Mouse (Mus musculus): ENCODE data around the gene Ppil4.

The Ppil4 gene

DNA sequence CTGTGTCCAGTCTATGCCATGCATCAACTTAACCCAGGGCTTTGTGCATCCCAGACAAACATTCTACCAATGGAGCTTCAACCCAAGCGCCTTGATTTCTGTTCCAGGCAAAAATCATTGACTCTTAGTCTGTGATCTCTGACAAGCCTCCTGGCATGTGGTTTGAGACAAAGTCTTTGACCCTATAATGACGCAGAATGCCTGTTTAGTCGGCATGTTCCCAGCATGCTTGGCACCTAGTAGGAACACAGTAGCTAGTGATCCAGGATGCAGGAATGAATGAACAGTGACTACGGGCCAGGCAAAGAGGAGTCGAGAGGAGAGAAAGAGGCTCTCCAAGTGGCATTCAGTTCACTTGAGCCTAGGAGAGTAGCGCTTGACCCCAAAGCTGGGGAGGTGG, 70.7 kb downstream of the Ppil4 start:
- DNase-seq = no peak

DNA sequence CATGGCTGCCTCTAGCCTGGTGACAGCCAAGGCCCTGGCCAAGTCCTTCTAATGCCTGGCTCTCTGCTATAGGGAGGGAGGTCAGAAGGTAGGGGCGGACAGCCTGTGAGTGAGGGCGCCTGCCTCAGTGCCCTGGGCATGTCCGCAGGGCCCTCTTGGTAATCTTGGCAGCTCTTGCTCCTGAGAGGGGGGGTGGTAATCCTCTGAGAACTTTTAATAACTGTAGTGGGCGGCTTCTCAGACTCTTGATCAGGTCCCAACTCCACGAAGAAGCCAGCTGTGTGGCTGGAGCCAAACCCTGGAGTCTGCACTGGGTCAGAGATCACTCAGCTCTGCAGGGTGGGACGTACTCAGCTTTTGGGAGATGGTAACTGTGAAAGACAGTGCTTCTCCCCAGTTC, 71.5 kb downstream of the Ppil4 start:
- DNase-seq = no peak

DNA sequence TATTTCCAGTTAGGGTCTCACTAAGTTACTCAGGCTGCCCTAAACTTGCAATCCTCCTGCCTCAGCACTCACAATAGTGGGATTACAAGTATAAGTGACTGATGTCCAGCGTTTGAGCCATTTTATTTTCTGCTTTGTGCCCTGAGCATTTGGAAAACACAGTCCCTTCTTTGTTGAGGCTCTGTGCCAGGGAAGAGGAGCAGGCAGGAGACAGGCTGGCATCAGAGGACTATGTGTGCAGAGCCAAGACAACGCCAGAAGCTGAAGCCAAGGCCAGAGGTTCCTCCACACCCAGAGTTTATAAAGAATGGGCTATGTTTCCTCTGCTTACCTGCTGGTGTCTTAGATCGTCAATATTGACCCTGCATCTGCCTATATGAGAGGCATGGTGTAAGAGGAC, 72.1 kb downstream of the Ppil4 start:
- DNase-seq = no peak

DNA sequence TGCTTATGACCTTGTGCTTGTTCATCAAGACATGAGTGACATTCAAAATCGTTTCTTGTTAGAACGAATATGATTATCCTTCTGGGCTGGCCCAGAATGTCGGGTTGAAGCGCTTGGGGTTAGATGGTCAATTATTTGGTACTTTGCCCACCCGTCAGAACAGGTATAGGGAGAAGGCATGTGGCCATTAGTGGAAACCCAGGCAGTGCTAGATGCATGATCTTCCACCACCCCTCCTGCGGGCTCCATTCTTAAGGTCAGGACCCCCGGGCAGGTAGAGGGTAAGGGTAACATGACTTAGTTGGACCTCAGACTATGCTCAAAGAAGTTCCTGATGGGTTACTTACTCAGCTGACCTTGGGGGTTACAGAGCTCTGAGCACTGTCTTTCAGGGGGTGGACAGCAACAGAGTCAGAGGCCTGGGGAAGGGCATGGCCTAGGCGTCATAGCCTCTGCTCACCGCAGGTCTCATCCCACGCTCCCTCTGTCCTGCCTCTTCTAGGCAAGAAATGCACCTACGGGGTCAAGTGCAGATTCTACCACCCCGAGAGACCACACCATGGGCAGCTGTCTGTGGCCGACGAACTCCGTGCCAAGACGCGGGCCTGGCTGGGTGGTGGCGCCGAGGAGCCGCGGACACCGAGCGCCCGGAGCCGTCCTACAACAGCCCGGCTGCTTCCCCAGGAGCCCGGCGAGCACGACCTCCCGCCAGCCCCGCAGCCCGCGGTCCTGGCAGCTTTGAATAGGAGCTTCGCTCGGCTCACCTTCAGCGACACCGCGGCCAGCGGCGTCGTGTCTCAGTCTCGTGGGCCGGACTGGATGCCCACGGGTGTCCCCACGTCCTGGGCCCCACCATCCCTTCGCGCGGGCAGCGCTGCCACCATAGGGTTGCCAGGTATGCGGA, 74.3 kb downstream of the Ppil4 start:
- peak; percentile 7 for DNase-seq

DNA sequence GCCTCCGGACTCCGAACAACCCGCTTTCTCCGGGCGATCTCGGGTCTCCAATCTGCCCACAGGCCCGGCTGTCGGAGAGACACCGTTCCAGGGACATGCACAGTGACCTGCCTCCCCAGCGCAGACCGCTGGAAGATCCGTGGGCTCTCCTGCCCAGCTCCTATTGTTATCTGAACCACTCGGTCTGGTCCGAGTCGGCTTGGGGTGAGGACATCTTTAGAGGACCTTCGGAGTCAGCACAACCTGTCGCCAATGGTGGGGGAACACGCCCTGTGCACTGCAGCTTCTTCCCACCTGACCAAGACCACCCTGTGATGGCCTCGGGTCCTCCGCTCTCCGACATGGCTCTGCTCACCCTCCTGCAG, 75.0 kb downstream of the Ppil4 start:
- DNase-seq = no peak

DNA sequence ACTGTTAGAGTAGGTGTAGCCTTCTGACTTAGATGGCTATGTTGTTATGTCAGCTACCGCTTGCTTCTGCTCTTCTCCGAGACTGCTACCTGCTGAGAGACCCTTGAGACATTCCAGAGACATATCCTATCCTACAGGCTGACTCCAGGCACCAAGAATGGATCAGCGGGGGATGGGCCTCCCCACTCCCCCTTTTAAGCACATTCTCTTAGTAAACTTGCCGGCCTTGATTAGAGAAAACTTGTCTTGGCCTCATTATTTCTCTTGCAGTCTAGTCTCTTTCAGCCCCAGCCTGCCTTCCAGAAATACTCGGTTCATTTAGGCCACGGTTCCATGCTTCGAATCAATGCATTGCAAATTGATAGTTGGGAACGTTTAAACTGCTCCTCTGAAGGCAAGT, 77.1 kb downstream of the Ppil4 start:
- DNase-seq = no peak

DNA sequence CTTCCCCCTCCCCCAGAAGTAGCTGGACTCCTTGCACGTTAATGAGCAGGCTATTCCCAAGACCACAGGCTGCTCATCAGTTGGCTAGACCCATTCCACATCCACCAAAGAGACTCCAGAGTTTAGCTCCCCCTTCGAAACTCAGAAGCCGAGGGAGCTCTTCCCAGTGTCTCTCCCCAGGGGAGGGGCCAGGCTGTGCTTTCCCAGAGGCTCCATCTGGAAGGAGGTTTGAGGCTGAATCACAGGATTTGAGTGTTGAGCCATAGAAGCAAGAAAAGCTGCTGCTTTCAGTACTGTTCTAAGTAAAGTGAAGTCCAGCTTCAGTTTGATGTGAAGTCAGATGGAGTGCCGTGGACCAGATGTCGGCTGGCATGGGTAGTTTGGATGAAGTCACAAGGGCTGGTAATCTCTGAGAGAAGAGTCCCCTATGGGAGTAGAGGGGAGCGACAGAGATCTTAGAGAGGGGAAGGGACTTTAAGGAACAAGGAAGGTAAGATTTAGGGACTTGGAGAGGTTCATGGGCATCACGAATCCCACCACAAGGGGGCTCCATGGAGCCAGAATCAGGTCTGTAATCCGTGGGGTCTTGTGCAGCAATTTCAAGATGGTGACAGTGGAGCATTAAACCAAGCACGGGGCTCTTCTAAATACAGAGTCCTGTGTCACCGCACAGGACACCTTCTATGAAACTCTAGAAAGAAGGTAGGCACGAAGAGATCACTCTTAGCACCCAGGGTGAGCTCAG, 78.1 kb downstream of the Ppil4 start:
- DNase-seq = no peak

DNA sequence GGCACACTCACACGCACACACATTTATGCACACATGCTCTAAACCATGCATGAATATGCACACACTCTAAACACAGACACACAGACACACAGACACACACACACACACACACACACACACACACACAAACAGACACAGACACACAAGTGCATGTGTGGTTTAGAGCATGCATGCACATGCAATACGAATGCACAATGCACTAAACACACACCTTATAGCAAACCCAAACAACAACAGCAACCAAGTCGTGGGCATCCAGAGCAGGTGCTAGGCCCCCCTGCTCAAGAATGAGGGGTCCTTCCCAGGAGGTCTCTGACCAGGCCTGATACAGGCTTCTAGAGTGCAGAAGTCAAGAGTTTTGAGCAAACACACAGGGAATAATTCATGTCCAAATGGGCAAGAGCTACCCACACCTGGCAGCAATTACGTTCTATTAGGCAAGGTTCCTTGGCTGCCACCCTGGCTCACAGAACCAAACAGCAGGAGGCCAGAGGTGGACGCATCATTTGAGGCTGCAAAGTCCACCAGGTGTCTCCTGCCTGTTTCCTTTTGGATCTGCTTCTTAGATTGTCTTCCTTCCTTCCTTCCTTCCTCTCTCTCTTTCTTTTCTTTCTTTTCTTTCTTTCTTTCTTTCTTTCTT, 78.8 kb downstream of the Ppil4 start:
- no peak for DNase-seq

Data from cerebellum, adult 9-11 months (tissue).